Mouse (Mus musculus) right cerebral cortex, adult 18-20 months (tissue): ENCODE data around the gene Fam83d.
"Not testable (repeated sequence)": the region's sequence is repeated elsewhere in the genome, so short reads cannot be mapped to it uniquely, and the experiment has no call there.

Source experiments
- DNase-seq: peaks from one replicate; pipeline ENCODE4 v3.0.0; 2022; ENCODE audit warnings: mixed read lengths

Gene Fam83d

GRCm38 (mm10) chr2:158767742-158768339 is at the start of gene Fam83d:
Fam83d (plus strand) TSS chr2:158768093.
- peak; percentile 96 for DNase-seq

- DNase-seq, result no peak
Measured at GRCm38 (mm10) chr2:158718816-158719549, 48.9 kb upstream of the Fam83d start.

- no peak for DNase-seq
Measured at GRCm38 (mm10) chr2:158720715-158721370, 47.0 kb upstream of the Fam83d start.

- DNase-seq, result no peak
Measured at GRCm38 (mm10) chr2:158721481-158721880, 46.4 kb upstream of the Fam83d start.

- no peak for DNase-seq
Measured at GRCm38 (mm10) chr2:158722135-158722534, 45.8 kb upstream of the Fam83d start.

- peak; percentile 82 for DNase-seq
Measured at GRCm38 (mm10) chr2:158722991-158723551, 44.8 kb upstream of the Fam83d start.

GRCm38 (mm10) chr2:158723806-158724205 is 44.1 kb upstream of the Fam83d start:
- DNase-seq, result no peak

GRCm38 (mm10) chr2:158726252-158726651 is 41.6 kb upstream of the Fam83d start:
- no peak for DNase-seq

GRCm38 (mm10) chr2:158728061-158728815 is 39.7 kb upstream of the Fam83d start:
- no peak for DNase-seq

GRCm38 (mm10) chr2:158730896-158731295 is 37.0 kb upstream of the Fam83d start:
- DNase-seq, result peak; percentile 64

GRCm38 (mm10) chr2:158732521-158732920 is 35.4 kb upstream of the Fam83d start:
- no peak for DNase-seq

- no peak for DNase-seq
Measured at GRCm38 (mm10) chr2:158733136-158733535, 34.8 kb upstream of the Fam83d start.

- DNase-seq, result no peak
Measured at GRCm38 (mm10) chr2:158733914-158734313, 34.0 kb upstream of the Fam83d start.

GRCm38 (mm10) chr2:158734500-158735152 is 33.3 kb upstream of the Fam83d start:
- DNase-seq, result peak; percentile 77

- no peak for DNase-seq
Measured at GRCm38 (mm10) chr2:158735340-158735739, 32.6 kb upstream of the Fam83d start.

GRCm38 (mm10) chr2:158736247-158736646 is 31.6 kb upstream of the Fam83d start:
- DNase-seq, result not testable (repeated sequence)

- DNase-seq, result no peak
Measured at GRCm38 (mm10) chr2:158738591-158738990, 29.3 kb upstream of the Fam83d start.

- no peak for DNase-seq
Measured at GRCm38 (mm10) chr2:158739113-158739512, 28.8 kb upstream of the Fam83d start.

GRCm38 (mm10) chr2:158741011-158741501 is 26.8 kb upstream of the Fam83d start:
- DNase-seq, result peak; percentile 42

GRCm38 (mm10) chr2:158742431-158742830 is 25.5 kb upstream of the Fam83d start:
- no peak for DNase-seq

- no peak for DNase-seq
Measured at GRCm38 (mm10) chr2:158743518-158744141, 24.3 kb upstream of the Fam83d start.
